Mouse (Mus musculus): ENCODE results near the gene Jdp2.
A peak's percentile ranks its signal among the peaks of the same experiment; 100 is the strongest.

Jdp2 gene

DNA sequence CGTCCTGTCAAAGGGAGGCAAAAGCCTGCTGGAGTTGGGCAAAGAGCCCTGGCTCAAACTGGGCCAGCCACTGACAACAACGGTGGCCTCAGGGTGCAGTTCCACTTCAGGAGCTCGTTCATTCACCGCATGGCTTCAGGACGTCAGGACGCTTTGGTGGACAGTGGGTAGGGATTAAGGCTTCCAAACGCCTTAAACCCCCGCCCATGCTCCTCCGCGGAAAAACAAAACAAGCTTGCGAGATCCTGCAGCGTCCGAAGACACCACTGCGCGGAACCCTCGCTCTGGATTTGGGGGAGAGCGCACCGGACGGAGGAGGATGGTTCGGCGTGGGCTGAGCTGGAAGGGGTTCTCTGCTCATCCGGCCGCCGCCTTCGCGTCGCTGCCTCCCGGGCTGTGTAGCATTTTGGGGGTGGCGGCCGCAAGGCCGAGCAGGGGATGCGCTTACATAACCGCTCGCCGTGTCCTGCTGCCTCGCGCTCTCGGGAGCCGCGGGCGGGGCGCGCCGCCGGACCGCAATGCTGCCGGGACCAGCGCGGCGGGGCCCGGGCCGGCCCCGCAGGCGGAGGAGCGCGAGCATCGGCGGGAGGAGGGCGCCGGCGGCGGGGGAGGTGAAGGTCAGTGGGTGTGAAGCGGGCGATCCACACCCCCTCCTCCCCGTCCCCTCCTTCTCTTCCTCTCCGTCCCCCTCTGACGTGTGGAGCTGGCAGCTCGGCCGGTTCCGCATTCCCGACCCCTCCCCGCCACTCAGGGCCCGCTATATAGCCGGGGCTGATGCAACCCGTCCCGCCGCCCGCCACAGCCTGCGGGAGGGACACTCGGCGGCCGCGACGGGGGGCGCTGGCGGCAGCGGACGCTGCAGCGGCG, at the start of gene Jdp2:
Gene Jdp2 (plus strand): TSS at position 417 of the 867 bp plus-strand sequence.
- peak; percentile 94 for DNase-seq (ENCODE audit: low spot score)

DNA sequence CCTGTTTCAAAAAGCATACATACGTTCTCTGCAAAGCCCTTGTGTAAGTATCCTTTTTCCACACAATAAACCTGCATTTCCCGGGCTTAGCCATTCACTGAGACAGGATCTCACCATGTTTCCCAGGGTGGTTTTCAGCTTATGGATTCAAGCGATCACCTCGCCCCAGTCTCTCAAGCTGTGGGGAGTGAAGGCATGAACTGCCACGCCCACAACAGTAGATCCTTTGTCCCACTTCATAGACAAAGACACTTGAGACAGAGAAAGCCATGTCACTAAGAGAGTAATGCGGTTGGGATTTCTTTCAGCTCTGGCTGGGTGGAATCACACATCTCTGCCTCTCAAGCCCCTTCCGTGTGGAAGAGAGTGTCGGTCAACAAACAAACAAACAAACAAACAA, 49.2 kb upstream of the Jdp2 start:
- DNase-seq (ENCODE audit: low spot score): no peak

DNA sequence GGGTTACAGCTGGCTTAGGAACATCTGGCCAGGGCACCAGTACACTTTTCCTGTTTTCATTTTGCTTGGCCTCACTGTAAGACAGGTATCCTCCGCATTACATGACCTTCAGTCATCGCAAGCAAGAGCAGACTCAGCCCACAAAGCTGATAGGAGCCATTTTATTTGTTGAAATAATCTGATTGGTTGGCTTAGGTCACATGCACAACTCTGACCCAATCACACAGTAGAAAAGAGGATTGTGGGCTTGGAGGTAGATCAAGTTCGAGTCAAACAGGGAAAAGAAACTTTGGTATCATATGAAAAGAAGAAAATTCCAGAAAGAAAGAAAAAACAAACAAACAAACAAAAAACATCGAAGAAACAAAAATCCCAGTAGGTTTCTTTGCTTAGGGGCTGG, 48.4 kb upstream of the Jdp2 start:
- no peak for DNase-seq (ENCODE audit: low spot score)

- no peak for DNase-seq (ENCODE audit: low spot score)
Measured at GRCm38 (mm10) chr12:85559299-85559698, 39.5 kb upstream of the Jdp2 start.

GRCm38 (mm10) chr12:85565441-85565840, 33.4 kb upstream of the Jdp2 start:
- no peak for DNase-seq (ENCODE audit: low spot score)

DNA sequence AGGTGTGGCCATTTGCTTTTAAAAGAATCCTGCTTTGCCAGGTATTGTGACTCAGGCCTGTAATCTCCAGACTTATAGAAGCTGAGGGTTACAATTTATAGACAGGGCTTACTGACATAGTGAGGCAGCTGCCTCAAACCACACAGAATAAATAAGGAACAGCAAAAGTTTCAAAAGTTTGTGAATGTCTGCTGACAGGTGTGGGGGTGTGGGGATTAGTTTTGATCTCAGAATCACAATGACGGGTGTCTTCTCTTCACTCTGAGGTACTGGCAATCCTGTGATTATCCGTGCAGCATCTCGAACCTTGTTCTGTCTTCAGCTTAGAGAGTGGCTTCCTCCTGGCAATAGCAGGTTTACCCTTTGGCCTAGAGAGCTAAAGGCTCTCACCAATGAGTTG, 30.5 kb upstream of the Jdp2 start:
- no peak for DNase-seq (ENCODE audit: low spot score)

DNA sequence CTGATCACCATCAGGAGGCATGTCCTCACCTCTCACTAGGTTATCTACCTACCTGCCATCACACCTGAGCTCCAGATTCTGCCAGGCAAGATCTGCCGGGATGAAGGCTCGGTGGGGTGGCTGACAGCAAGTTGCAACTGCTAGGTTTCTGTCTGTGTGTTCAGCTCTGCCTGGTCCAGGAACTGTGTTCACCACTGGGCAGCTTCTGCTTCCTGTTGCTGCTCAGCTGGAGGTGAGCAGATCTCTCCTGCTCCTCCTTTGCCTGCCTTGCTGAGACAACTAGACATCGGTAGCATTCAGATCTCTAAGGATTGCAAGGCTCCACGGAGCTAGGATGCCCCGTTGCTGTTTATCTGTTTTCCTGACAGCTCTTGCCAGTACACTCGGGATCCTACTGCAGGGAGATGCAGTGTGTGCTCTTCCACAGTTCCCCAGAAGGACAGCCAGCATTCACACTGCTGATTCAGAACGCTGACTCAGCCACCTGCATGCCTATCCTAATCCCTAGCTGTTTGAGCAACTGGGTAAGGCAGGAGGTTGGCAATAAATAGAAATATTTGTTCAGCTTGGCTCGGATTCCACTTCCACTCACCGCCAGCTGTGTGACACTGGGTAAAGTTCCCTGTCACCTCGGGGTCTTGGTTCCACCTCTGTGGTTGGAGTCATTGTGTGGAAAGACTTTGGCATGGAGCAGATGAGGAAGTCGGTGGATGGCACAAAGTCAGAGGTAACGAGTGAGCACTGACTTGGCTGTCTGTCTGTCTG, 29.3 kb upstream of the Jdp2 start:
- DNase-seq (ENCODE audit: low spot score): peak; percentile 44

DNA sequence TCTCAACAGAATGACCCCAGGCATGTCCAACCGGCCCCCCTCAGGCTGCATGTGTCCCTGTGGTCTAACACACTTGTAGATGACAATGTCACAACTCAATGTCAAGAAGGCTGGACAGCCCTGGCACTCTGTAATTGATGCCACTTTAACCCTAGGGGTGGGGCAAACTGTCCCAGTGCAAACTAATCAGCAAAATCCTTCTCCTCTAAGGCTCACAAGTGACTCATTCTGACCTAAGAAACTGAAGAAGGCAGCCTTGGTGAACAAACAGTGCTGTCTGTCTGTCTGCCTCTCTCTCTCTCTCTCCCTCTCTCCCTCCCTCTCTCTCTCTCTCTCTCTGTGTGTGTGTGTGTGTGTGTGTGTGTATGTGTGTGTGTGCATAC, 28.7 kb upstream of the Jdp2 start:
- DNase-seq (ENCODE audit: low spot score): no peak

- DNase-seq (ENCODE audit: low spot score): peak; percentile 35
Measured at GRCm38 (mm10) chr12:85571312-85571711, 27.5 kb upstream of the Jdp2 start.

- DNase-seq (ENCODE audit: low spot score): peak; percentile 66
Measured at GRCm38 (mm10) chr12:85572047-85572475, 26.8 kb upstream of the Jdp2 start.

DNA sequence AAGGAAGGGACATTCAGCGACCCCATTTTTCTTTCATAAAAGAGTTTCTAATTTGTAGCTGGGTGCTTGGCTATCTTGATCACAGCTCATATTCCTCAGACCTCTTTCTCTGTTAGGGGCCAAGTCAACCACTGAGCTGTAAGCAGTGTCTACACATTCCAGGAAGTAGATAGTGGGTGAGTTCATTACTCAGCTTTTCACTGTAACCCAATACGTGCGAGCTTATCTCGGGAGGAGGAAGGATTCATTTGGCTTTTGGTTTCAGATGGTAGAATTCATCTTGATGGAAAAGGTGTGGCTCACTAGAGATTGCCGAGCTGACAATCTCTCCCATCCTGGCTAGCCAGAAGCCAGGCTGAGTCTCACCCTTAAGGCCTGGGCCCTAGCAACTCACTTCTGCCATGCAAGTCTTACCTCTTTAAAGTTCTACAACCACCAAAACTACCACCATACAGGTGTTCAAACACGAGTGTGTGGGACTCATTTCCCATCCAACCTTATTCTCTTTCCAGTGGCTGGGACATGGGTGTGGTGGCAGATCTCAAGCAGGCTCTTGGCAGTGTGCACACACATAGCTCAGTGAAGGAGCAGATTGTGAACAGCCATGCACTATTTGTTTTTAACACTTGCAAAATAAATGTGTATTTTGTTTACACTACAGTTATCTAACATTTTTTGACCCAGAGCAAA, 23.9 kb upstream of the Jdp2 start:
- DNase-seq (ENCODE audit: low spot score): no peak

DNA sequence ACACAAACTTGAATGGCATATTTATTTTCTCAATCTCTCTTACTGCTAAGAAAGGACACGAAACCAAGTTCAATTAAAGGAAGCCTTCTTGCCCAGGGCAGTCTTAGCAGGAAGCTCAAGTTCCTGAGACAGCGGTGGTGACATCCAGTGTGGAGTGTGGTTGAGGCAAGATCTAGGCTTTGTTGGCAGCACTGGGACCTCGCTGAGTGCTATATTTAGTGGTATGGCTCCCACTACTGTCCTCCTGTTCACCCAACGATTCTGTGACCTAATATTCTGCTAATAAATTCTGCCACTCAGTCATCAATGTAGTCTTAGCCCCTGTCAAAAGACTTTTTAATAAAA, 23.4 kb upstream of the Jdp2 start:
- no peak for DNase-seq (ENCODE audit: low spot score)

DNA sequence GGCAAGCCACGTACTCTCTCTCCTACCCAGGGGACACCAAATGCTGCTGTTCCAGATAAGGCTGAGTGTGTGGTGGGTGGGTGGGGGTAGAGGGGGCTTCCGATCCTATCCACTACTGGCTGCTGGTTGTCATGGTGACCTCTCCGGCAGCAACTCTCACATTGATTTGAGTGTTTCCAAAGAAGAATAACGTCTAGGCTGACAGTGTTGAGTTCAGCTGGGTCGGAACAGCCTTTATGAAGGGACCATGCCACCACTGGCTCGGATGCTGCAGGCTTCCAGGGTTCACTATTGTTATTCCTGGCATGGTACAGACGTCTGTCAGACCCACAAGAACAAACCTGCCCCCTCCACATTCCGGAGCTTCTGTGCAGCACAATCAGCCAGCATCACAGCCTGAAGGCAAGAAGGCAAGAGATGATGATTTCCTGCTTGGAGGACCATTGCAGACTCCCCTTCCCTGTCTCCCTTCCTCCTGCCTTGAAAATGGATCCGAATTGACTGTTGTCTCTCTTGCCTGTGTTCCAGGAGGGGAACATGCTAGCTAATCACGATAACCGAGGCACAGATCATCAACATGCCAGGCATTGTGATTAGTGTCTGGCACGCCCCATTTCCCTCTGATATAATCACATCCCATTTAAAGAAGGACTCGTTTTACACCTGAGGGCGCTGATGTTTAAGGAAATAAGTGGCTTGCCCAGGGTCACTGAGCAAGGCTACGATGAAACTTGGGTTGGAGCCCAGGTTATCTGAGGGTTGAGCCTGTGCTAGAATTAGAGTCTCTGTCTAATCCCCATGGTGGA, 17.4 kb upstream of the Jdp2 start:
- no peak for DNase-seq (ENCODE audit: low spot score)

DNA sequence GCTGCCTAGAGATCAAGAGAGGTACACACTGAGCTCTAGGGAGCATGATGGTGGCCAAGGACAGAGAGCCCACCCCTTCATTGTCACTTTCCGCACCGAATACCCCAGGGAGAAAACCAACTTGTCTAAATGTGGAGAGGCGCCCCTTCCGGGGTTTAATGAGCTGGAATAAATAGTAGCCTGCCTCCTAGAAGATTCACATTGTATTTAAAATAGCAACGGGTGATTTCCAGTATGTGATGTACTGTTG, 16.8 kb upstream of the Jdp2 start:
- no peak for DNase-seq (ENCODE audit: low spot score)

DNA sequence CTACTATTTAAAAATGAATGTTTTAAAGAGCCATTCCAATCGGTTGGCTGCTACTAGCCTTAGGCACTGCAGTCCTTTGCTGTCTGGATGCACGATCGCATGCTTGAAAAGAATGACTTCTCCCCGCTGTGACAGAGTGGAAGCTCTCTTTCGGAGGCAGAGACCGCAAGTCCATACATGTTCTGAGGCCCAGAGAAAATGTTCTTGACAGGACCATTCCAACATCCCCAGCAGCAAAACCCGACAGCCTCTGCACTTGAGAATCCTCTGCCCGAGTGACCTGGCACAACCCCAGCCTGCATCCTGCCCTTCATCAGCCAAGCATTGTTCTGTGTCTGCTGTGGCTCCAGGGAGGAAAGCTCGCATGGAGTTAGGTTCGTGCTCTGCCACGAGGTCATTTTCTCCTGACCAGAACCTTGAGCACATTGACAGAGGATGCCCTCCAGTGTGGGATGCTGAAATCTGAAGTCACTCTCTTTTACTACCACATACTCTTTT, 13.0 kb upstream of the Jdp2 start:
- DNase-seq (ENCODE audit: low spot score): no peak

- DNase-seq (ENCODE audit: low spot score): no peak
Measured at GRCm38 (mm10) chr12:85589870-85590382, 8.9 kb upstream of the Jdp2 start.

DNA sequence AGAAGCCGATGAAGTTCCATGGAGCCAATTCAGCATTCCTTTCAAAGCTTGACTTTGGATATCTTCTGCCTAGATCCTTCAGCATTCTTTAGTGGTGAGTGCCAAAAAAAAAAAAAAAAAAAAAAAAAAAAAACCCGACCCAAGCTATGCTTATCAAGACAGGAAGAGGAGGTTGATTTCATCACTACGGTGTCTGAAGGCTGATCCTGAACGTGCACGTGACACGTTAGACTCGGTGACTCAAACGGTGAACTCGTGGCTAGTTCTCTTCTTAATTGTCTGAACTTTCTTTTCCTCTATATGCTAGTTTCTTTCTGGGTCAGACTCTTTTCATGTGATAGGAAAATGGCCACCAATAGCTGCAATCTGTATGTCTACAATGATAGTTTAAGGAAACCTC, 5.9 kb upstream of the Jdp2 start:
- no peak for DNase-seq (ENCODE audit: low spot score)

DNA sequence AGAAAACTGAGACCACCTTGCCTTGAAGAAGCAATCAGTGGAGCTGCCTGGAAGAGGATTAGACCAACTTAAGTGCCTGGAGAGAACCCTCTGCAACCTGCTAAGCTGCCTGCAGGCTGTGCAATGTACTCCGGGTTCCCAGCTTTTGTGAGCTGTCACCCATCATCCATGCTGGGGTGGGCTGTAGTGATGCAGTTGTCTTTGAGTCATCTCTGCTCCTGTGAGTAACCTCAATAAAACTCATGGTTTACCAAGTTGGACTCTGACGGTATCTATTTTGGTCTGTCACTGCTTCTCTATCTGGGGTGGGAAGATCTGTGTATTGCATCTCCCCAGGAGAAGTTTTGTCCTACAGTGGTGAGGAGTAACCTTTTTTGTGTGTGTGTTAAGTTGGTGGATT, 4.4 kb upstream of the Jdp2 start:
- no peak for DNase-seq (ENCODE audit: low spot score)

DNA sequence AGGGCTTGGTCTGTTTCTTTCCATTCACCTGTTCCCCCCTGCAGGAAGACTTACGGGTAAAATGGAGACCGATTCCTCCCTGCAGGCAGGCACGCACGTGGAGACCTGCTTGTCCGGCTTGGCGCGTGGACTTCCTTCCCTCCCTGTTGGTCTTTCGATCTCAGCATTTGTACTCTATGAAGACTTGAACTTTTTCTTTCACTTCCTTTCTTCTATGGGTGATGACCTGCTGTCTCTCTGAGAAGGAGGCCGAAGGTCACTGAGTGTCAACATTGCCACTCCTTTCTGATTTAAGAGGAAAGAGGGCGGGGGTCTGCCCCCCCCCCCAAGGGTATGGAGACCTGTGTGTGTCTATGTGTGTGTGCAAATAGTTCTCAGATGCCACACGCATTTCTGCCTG, 774 bp upstream of the Jdp2 start:
- DNase-seq (ENCODE audit: low spot score): no peak

- DNase-seq (ENCODE audit: low spot score): no peak
Measured at GRCm38 (mm10) chr12:85599478-85600152, 788 bp downstream of the Jdp2 start.

DNA sequence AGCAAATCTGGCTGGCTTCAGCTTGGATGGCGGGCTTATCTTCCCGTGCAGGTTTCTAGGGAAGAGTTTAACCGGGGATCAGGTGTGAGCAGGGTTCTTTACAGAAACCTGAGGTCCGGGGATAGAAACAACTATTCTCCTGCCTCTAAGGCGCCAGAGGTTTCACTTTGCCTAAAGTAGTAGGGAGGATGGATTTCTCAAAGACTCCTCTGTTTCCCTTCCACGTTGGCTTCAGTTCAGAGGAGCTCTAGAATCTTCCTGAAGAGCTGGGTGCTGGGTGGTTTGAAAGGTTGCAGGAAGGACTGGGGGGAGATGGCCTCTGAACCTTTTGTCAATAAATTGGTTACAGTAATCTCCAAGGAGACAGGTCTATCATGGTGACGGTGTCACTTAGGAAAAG, 1.8 kb downstream of the Jdp2 start:
- DNase-seq (ENCODE audit: low spot score): no peak

Data from urinary bladder, postnatal 14 days (tissue).